Mouse (Mus musculus): ENCODE data around the gene Mvb12b. TPM values are rescaled to one million over a fixed set of nuclear protein-coding genes. Genes with fewer than 3 reads are reported as not detected.

Gene Mvb12b
- polyA plus RNA-seq, 1 experiment = 133 TPM

DNA sequence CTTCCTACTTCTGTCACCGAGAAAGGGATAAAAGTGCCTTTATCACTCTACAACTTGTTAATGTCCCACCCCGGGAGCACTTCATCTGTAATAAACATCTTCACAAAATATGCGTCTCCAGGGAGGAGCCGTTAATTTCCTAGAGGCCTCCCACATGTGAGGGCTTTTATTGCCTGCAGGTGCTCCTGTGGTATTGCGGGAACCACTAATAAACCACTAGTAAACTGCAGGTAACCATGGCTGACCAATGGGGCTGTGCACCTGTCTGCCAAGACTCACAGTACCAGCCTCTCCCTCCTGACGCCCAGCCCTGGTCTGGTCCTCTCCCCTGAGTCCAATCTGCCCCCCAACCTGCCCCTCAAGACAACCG is 186.3 kb downstream of the Mvb12b start:
- DNase-seq (ENCODE audit: low read depth) = no peak
- no peak for TF ChIP-seq CTCF (IDR thresholded peaks at IDR 0.05; ENCODE audit: borderline replicate concordance, extremely low read depth, insufficient read depth, insufficient read length)
- no peak for TF ChIP-seq POLR2A (IDR thresholded peaks at IDR 0.05; ENCODE audit: borderline replicate concordance, extremely low read depth, insufficient read depth, insufficient read length, poor library complexity, severe bottlenecking)

DNA sequence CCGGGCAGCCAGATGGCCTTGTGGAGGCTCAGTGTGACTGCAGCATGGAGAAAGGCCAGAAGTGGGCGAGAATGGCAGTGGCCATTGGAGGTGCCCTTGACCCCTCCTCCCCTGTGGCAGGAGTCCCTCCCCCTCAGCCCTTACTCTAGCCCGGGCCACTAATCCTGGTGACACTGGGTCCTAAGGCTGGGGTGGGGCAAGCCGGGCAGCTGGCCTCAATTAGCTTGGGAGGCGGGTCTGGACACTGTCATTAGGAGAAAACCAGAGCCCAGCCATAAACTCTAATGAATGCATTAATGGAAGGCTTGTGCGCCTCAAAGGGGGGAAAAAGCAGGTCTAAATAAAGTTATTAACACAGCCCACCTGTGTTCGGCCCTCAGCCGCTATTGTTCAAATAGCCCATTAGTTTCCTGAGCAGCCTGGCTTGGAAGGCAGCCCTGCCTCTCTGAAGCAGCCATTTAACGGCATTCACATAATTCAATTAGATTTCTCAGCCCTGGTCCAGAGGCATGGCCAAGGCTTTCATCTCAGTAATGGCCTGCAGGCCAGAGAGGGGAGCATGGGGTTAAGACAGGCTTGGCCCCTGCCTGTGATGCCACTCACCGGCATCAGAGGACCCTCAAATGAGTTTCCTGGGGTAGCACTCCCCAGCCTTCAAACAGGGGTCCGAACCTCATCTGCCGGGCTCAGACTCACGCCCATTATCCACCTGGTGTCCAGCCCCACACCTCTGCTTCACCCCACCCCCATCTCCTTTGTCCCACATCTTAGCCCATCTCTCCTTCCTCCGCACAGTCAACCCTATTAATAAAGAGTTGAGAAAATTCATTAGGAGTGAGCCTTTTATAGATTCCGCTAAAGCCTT is 186.9 kb downstream of the Mvb12b start:
- peak; percentile 81 for DNase-seq (ENCODE audit: low read depth)

DNA sequence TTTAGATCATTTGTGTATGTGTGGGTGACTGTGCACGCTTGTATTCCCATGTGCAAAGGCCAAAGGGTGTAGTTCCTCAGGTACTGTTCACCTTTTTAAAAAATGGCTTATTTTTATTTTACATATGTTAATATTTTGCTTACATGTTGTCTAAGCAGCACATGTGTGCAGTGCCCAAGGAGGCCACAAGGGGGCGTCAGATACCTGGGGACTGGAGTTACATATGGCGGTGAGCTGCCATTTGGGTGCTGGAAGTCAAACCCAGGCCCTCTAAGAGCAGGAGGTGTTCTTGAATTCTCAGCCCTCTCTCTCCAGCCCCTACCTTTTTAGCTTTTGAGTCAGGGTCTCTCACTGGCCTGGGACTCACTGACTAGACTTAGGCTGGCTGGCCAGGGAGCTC is 188.8 kb downstream of the Mvb12b start:
- TF ChIP-seq CTCF (IDR thresholded peaks at IDR 0.05; ENCODE audit: borderline replicate concordance, extremely low read depth, insufficient read depth, insufficient read length) (peak; percentile 32; the same call in 1 of the 2 replicates), POLR2A (IDR thresholded peaks at IDR 0.05; ENCODE audit: borderline replicate concordance, extremely low read depth, insufficient read depth, insufficient read length, poor library complexity, severe bottlenecking) (no peak)
- no peak for DNase-seq (ENCODE audit: low read depth)

More for the DNA sequence above, 186.9 kb downstream of the Mvb12b start:
- TF ChIP-seq CTCF (IDR thresholded peaks at IDR 0.05; ENCODE audit: borderline replicate concordance, extremely low read depth, insufficient read depth, insufficient read length) = no peak
- TF ChIP-seq POLR2A (IDR thresholded peaks at IDR 0.05; ENCODE audit: borderline replicate concordance, extremely low read depth, insufficient read depth, insufficient read length, poor library complexity, severe bottlenecking) = no peak

DNA sequence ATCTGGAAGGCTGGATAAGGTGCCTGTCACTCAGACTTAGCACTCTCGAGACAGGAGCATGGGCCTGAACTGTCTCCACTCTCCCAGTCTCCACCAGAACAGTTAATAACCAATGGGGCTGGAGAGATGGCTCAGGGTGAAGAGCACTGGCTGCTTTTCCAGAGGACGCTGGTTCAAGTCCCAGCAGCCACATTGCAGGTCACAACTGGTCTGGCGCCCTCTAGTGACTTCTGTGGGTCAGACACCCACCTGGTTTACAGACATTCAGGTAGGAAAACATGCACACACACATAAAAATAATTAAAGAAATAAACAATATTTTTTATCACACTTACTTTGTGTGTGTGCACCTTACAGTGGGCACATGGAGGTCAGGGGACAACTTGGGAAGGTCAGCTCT is 191.3 kb downstream of the Mvb12b start:
- peak; percentile 11; the same call in 1 of the 2 replicates for TF ChIP-seq CTCF (IDR thresholded peaks at IDR 0.05; ENCODE audit: borderline replicate concordance, extremely low read depth, insufficient read depth, insufficient read length)
- no peak for TF ChIP-seq POLR2A (IDR thresholded peaks at IDR 0.05; ENCODE audit: borderline replicate concordance, extremely low read depth, insufficient read depth, insufficient read length, poor library complexity, severe bottlenecking)
- no peak for DNase-seq (ENCODE audit: low read depth)

DNA sequence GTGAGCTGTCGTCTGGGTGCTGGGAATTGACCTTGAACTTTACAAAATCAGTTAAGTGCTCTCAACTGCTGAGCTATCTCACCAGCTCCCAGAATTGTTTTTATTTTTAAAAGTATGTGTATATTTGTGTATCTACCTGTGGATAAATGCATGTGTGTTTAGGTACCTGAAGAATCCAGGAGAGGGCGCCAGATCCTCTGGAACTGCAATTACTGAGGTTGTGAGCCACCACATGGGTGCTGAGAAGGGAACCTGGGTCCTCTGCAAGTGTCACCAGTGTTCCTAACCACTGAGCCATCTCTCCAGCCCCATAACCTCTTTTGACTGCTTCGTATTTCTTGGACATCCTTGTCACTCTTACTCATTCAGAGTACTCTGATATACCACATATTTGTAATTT is 193.8 kb downstream of the Mvb12b start:
- TF ChIP-seq POLR2A (IDR thresholded peaks at IDR 0.05; ENCODE audit: borderline replicate concordance, extremely low read depth, insufficient read depth, insufficient read length, poor library complexity, severe bottlenecking) = no peak
- no peak for TF ChIP-seq CTCF (IDR thresholded peaks at IDR 0.05; ENCODE audit: borderline replicate concordance, extremely low read depth, insufficient read depth, insufficient read length)
- no peak for DNase-seq (ENCODE audit: low read depth)

DNA sequence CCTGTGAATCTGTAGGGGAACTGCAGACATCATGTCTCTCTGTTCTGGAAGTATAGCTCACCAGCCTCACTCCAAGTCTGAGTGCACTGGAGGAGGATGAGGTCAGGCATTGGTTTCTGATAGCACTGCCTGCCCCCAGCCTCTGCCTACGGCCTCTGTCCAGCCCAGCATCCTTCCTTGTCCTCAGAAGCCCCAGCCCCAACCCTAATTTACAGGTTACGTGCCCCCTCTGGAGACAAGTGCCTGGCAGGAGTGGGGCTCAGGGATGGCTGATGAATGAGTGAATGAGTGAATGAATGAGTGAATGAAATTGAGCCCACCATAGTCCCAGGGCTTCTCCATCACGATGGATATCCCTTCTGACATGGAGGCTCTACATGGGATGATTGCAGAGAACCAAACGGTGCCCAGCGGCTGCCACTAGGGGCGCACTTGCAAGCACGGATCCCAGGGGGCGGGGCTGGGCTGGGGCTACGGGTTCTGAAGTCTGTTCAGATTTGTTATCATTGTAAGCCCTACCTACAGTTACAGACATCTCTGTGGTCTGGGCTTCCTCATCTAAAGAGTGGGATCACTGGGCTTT is 197.8 kb downstream of the Mvb12b start:
- DNase-seq (ENCODE audit: low read depth) = peak; percentile 45
- TF ChIP-seq POLR2A (IDR thresholded peaks at IDR 0.05; ENCODE audit: borderline replicate concordance, extremely low read depth, insufficient read depth, insufficient read length, poor library complexity, severe bottlenecking) (no peak), CTCF (IDR thresholded peaks at IDR 0.05; ENCODE audit: borderline replicate concordance, extremely low read depth, insufficient read depth, insufficient read length) (peak; percentile 77)

DNA sequence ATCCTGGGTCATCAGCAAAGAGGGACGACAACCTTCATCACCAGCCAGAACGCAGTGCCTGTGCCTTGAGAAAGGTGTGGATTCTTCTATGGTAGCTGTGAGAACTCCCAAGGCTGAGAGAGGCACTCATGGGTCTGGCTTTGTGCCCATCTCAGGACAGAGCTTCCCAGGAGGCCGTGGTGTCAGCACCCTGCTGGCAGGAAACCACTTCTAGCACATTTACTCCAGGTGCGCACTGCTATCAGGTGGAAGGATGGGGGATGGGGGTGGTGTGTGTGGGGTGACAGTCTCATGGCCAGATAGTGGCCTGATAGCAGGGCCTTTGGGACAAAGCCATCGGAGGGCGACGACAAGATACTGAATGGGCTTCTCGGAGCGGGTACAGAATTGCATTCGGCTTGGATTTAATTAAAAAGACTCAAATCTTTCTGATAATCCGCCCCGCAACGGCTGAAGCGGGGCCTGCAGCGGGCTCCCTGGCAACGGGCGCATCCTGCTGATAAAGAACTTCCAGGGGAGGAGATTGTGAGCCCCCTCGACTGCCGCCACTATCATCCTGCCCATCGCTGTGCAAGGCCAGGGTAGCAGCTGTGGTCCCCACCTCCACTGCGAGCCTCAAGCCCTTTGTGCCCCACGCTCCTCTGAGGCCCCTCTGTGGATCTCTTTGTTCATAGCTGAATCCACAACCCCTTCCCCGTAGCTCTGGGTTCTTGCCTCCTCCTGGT is 198.4 kb downstream of the Mvb12b start:
- no peak for TF ChIP-seq CTCF (IDR thresholded peaks at IDR 0.05; ENCODE audit: borderline replicate concordance, extremely low read depth, insufficient read depth, insufficient read length)
- no peak for TF ChIP-seq POLR2A (IDR thresholded peaks at IDR 0.05; ENCODE audit: borderline replicate concordance, extremely low read depth, insufficient read depth, insufficient read length, poor library complexity, severe bottlenecking)
- DNase-seq (ENCODE audit: low read depth) = peak; percentile 57

DNA sequence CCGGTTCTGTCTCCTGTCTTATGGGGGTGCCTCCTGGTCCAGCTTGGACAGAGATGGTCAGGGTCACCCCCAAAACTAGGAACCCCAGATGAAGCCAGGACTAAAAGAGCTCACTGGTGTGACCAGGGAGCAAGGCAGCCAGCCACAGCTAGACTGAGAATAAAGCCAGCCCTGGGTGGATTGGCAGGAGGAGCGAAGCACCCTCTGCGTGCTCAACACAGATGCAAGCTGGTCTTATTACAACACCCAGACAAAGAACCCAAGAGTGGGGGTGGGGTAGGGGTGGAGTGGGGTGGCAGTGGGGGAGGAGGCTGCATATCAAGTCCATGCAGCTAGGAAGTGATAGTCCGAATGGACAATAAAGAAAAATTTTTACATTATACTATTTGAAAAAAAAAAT is 204.2 kb downstream of the Mvb12b start:
- DNase-seq (ENCODE audit: low read depth) = peak; percentile 65
- TF ChIP-seq CTCF (IDR thresholded peaks at IDR 0.05; ENCODE audit: borderline replicate concordance, extremely low read depth, insufficient read depth, insufficient read length) (no peak), POLR2A (IDR thresholded peaks at IDR 0.05; ENCODE audit: borderline replicate concordance, extremely low read depth, insufficient read depth, insufficient read length, poor library complexity, severe bottlenecking) (no peak)

DNA sequence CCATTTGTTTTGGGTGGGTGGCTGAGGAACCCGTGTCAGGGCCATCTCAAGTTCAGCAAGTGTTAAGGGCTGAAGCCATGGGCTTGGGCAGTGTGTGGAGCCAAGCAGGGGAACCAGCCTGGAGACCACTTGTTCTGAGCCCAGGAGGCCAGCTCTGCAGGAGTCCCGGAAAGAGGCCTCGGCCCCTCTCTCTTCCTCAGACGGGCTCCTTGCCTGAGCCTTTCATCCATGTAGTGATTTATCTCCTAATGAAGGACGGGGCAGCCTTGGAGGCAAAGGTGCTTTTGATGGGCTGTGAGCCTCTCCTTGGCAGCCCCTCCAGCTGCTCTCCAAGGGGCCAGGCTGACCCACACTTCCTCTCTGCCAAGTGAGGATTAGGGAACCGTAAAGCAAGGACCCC is 204.7 kb downstream of the Mvb12b start:
- TF ChIP-seq POLR2A (IDR thresholded peaks at IDR 0.05; ENCODE audit: borderline replicate concordance, extremely low read depth, insufficient read depth, insufficient read length, poor library complexity, severe bottlenecking) (no peak), CTCF (IDR thresholded peaks at IDR 0.05; ENCODE audit: borderline replicate concordance, extremely low read depth, insufficient read depth, insufficient read length) (no peak)
- DNase-seq (ENCODE audit: low read depth) = no peak

DNA sequence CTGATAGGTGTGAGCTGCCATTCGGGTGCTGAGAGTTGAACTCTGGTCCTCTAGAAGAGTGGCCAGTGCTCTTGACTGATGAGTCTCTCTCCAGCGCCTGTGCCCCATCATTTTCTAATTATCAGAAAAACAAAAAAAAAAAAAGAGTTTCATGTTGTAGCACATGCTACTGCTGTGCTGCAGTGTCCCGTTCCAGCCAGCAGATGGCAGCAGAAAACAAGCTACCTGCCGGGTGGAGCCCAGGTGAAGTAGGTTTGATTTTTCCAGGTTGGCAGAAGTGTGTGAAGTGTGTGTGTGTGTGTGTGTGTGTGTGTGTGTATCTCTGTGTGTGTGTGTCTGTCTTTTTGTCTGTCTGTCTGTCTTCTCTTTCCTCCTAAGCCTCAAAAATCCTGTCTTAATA is 205.5 kb downstream of the Mvb12b start:
- no peak for TF ChIP-seq POLR2A (IDR thresholded peaks at IDR 0.05; ENCODE audit: borderline replicate concordance, extremely low read depth, insufficient read depth, insufficient read length, poor library complexity, severe bottlenecking)
- peak; percentile 91 for TF ChIP-seq CTCF (IDR thresholded peaks at IDR 0.05; ENCODE audit: borderline replicate concordance, extremely low read depth, insufficient read depth, insufficient read length)

More for the DNA sequence above, 205.5 kb downstream of the Mvb12b start:
- DNase-seq (ENCODE audit: low read depth) = peak; percentile 71

Other genes with a start within 250 kb of the Mvb12b start
- 2.9 and 16.0 TPM in 2 replicates for gene Lmx1b, start 247.4 kb downstream of the Mvb12b start, polyA plus RNA-seq (2012; rRNA removed)